Mouse (Mus musculus) cerebellum, adult 2 months (tissue): ENCODE measurements around the gene Stoml3. TPM values are rescaled to one million over a fixed set of nuclear protein-coding genes. Genes with fewer than 3 reads are reported as not detected.

ENCODE experiments used
- DNase-seq, 2 experiments: peaks; one replicate each; pipeline ENCODE4 v3.0.0; 2021
- H3K27ac ChIP-seq: fragments of 200-500 bp; 2 replicates; pipeline ENCODE4 v1.5.1; 2012; ENCODE audit warnings: low read length, control low read depth, inconsistent platforms; ENCODE audit not compliant: insufficient read depth
- H3K27me3 ChIP-seq: fragments of 200-500 bp; 2 replicates; pipeline ENCODE4 v1.6.1; 2012; ENCODE audit warnings: inconsistent platforms, mild to moderate bottlenecking, low read length, moderate library complexity; ENCODE audit not compliant: control insufficient read depth, insufficient read depth
- H3K4me1 ChIP-seq: fragments of 200-500 bp; 2 replicates; pipeline ENCODE4 v1.6.1; 2011; ENCODE audit warnings: low read length; ENCODE audit not compliant: control insufficient read depth, insufficient read depth
- H3K4me3 ChIP-seq: fragments of 200-500 bp; replicated peaks from 2 replicates; pipeline ENCODE3; 2011; ENCODE audit warnings: mild to moderate bottlenecking, low read depth, low read length, control low read depth; ENCODE audit not compliant: insufficient read depth
- CTCF ChIP-seq: fragments of 200-500 bp; IDR thresholded peaks from 2 replicates; pipeline ENCODE4 v1.5.1; 2011; ENCODE audit warnings: low read depth, mild to moderate bottlenecking, control low read depth, low read length, moderate library complexity, borderline replicate concordance; ENCODE audit not compliant: insufficient read depth
- POLR2A ChIP-seq: fragments of 200-500 bp; IDR thresholded peaks from 2 replicates; pipeline ENCODE4 v1.6.1; 2011; ENCODE audit warnings: low read length, control low read depth, borderline replicate concordance; ENCODE audit not compliant: insufficient read depth
- WGBS: fragments of 180-500 bp; shearing (Covaris S2); methylation state at CpG from one replicate; pipeline ENCODE4 v1.1.7; 2018; 5-methylcytosine and 5-hydroxymethylcytosine counted together
- polyA plus RNA-seq: library from polyadenylated mRNA; depleted of rRNA; stranded (reverse); fragments of >200 nt; gene quantifications from 2 replicates; pipeline ENCODE4 v1.2.3, GENCODE M21; 2012

Gene Stoml3
- polyA plus RNA-seq, 1 experiment: 0.52 TPM

DNA sequence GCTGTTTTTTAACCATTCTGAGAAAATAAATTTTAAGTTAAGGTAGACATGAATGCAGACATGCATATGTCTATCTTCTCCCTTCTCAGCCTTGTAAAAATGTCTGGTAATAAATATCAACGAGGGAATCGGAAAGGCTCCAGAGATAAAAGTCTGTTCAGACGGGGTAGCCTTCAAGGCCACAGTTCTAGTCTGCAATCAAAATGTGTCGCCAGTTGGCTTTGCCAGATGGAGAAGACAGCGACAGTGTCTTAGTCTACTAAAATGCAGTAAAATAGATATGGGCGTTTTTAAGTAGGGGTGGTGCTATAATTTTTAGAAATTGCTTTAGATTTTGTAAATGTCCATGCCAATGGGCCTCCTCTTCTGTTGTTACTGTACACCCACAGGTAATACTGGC lies 23.1 kb upstream of the Stoml3 start:
- Histone ChIP-seq H3K4me3 (peak overlapping the region; percentile 19), H3K4me1 (peaks cover 6% of the 10 kb centered on the region), H3K27ac (no peak overlapping the region), H3K27me3 (no peaks in the 10 kb centered on the region)
- DNase-seq: no peak
- WGBS: 12% methylated on average over 6 of the region's 6 CpGs
- no peak for TF ChIP-seq CTCF
- TF ChIP-seq POLR2A: no peak

DNA sequence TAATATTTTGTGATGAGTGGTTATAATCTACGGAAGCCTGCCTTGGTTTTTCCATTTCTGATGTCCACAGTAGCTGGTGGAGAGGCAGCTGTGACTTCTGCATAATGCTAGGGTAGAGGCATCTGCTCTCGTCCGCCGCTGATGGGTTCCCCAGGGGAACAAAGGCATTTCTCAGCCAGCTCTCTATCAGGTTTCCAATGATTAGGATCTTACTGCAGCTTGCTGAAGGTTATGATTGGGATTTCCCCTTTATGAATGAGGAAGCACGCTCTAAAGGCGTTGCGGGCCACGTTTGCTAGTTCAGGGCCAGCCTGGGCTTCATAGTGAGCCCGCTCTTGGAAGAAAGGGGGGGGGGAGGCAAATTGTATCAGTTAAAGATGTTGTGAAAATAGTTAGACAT lies 22.0 kb upstream of the Stoml3 start:
- peak overlapping the region; percentile 7 for H3K4me3 ChIP-seq

DNA sequence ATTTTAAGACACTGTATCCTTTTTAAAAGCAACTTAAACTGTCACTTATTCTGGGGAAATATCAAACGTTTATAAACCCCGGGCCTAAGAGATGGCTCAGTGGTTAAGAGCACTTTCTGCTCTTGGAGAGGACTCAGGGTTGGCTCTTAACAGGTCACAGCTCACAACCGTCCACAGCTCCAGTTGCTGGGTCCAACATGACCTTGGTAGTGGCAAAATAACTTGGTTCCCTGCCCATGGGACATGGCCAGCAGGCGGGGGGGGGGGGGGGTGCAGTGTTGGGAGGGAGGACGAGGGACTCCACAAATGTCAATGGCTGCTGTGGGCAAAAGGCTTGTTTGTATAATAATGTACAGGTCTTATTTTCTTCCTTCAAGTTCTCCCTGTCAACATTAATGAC lies 21.1 kb upstream of the Stoml3 start:
- no peak for DNase-seq
- TF ChIP-seq CTCF: no peak
- TF ChIP-seq POLR2A: no peak
- Histone ChIP-seq H3K4me3 (no peak overlapping the region), H3K27ac (no peak overlapping the region), H3K4me1 (peaks cover 6% of the 10 kb centered on the region; the same call in 1 of the 2 replicates), H3K27me3 (no peaks in the 10 kb centered on the region)
- WGBS: 33% methylated on average over 5 of the region's 5 CpGs

More for the DNA sequence above, 22.0 kb upstream of the Stoml3 start:
- 53% methylated on average over 9 of the region's 9 CpGs for whole genome bisulfite sequencing
- H3K4me1 ChIP-seq: peaks cover 6% of the 10 kb centered on the region
- DNase-seq: no peak
- no peak overlapping the region for H3K27ac ChIP-seq
- TF ChIP-seq CTCF: no peak
- TF ChIP-seq POLR2A: no peak
- H3K27me3 ChIP-seq: no peaks in the 10 kb centered on the region

DNA sequence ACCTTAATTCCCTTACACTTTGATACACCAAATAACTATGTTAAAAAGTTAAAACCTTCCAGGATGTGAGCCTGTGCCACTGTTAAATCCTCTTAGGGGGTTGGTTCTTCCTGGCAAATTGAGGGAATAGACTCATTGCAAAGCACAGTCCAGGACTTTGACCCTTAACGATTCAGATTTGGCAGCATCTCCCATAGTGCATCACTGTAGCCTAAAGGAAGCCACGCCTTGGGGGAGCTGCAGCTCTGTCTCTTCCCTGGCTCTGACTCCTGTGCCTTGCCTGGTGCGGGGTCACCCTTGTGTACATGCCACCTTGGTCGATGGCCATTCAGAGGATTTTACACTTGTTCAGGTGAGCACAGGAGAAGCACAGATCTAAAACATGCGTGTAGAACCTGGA lies 18.8 kb upstream of the Stoml3 start:
- H3K27ac ChIP-seq: no peak overlapping the region
- 78% methylated on average over 5 of the region's 5 CpGs for WGBS
- H3K4me1 ChIP-seq: peaks cover 6% of the 10 kb centered on the region; the same call in 1 of the 2 replicates
- no peak overlapping the region for H3K4me3 ChIP-seq
- DNase-seq: no peak
- no peaks in the 10 kb centered on the region for H3K27me3 ChIP-seq
- TF ChIP-seq CTCF: no peak
- TF ChIP-seq POLR2A: no peak

DNA sequence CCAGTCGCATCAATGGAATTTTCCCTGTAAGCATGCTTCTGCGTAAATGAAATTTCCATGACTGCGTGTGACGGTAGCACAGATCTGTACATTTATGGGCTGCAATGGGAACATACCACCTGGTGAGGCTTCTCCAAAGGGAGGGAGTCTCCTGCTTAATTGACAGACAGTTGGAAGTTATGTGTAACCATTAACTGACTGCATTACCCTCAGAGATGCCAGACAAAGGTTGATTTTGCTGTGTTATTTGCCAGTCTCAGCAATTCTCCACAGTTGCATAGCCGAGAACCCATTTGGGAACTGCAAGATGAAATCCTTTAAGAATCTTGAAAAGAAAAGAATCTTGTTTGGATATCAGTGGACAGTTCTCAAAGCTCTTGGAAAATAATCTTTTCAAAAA lies 16.4 kb upstream of the Stoml3 start:
- no peak for DNase-seq

DNA sequence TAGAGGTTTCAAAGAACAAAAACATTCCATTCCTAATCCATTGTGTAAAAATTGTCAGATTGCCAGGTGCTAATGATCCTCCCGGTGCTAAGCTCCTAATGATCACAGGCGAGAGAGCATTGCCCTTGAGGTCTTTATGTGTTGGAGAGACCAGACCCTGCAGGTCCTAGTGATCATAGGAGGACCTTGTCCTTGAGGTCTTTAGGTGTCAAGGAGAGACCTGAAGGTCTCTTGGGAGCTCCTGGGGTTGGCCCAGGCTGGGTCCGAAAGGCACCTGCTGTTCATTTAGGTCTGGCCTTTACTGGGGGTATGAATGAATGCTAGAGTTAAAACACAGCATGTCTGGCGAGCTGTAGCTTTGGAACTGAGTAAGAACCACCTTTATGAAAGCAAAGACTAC lies 14.3 kb upstream of the Stoml3 start:
- Histone ChIP-seq H3K4me3 (no peak overlapping the region), H3K27me3 (no peaks in the 10 kb centered on the region), H3K27ac (no peak overlapping the region), H3K4me1 (peaks cover 12% of the 10 kb centered on the region)
- TF ChIP-seq CTCF (no peak), POLR2A (no peak)
- DNase-seq: no peak
- WGBS: 57% methylated on average over 4 of the region's 4 CpGs

More for the DNA sequence above, 16.4 kb upstream of the Stoml3 start:
- Histone ChIP-seq H3K27me3 (no peaks in the 10 kb centered on the region), H3K4me1 (peaks cover 6% of the 10 kb centered on the region; the same call in 1 of the 2 replicates), H3K27ac (no peak overlapping the region), H3K4me3 (no peak overlapping the region)
- WGBS: 93% methylated on average over 5 of the region's 5 CpGs
- TF ChIP-seq POLR2A (no peak), CTCF (no peak)

DNA sequence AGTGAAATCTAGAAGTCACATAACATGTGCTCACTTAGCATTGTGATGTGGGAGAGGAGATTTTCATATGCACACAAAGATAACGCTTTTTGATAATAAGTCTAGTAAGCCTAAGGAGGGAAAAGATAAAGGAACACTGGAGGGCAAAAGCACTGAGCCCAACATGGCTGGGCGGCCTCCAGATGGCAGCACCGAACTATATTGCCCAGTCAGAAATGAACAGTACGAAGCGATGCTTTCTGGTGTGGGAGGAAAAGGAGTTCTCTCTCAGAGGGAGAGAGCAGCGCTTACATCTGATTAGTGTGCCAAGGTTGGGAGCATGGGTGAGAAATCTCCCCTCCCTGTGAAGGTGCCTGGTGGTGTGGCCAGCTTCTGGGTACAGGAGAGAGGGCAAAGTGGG lies 12.6 kb upstream of the Stoml3 start:
- Histone ChIP-seq H3K27me3 (no peaks in the 10 kb centered on the region), H3K4me3 (no peak overlapping the region), H3K27ac (no peak overlapping the region), H3K4me1 (peaks cover 10% of the 10 kb centered on the region)
- TF ChIP-seq POLR2A (no peak), CTCF (peak; percentile 69)
- WGBS: 26% methylated on average over 6 of the region's 6 CpGs
- DNase-seq: peak; percentile 46 to 50

DNA sequence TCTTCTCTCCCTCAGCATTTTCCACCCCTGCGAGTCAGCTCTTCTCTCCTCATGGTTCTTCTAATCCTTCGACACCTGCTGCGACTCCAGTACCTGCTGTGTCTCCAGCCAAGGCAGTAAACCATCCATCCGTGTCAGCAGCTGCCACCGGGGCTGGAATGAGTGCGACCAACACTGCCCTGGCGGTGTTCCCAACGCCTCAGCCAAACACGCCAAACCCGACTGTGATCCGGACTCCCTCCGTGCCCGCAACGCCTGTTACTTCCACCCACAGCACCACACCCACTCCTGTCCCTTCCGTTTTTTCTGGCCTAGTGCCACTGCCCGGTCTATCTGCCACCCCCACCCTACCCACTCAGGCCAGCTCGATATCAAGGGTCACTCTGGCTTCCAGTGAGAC lies 11.0 kb upstream of the Stoml3 start:
- H3K4me3 ChIP-seq: no peak overlapping the region
- no peak for TF ChIP-seq CTCF
- TF ChIP-seq POLR2A: no peak
- 8% methylated on average over 17 of the region's 17 CpGs for WGBS
- H3K4me1 ChIP-seq: peaks cover 10% of the 10 kb centered on the region
- DNase-seq: peak; percentile 54 to 58
- no peaks in the 10 kb centered on the region for H3K27me3 ChIP-seq
- no peak overlapping the region for H3K27ac ChIP-seq
